Mouse (Mus musculus) mature B cell (primary cell): Measurements from ENCODE around the gene Dpm1.

Source experiments
- in situ Hi-C: fragments of 300-500 bp; cut with MboI; formaldehyde crosslinking; loops from 2 replicates; pipeline ENCODE4 v1.14.3; 2019

The Dpm1 gene

DNA sequence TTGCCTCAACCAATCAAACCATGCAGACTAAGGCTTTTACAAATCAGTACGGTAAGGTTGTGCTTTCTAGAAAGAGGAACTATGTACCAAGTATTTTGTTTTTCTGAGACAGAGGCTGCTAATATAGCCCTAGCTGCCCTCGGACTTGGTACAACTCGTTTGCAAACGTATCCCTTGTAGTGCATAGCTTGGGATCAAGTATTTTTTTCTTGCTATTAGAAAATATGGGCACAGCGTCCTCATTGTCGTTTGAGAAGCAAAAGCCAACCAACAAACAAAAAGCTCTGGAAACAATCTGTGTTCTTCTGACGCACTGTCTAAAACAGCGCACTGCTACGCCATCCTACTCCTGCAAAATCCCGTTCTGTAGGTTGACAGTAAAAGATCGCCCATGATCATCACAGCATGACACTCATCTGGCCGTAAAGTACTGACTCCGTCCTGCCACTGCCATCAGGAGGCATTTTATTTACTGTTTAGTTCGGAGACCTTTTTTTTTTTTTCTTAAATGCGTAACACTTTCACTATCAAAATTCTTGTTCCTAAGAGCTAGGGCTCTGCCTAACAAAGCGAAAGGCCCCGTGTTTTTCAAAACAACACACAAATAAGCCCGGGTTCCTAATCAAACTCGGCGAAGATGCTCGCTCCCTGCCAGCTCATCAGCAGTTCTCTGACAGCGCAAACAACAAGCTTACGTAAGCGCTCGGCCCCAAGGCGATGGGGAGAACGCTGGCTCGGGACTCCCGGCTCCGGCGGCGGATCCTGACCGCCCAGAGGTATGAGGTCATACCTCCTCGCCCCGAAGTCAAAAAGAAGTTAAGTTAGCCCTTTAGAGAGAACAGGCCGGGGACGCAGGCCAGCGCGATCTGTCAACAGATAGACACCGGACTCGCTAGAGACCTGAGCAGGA is 1.0 kb downstream of the Dpm1 start:
- in situ Hi-C loops: no loop called here

DNA sequence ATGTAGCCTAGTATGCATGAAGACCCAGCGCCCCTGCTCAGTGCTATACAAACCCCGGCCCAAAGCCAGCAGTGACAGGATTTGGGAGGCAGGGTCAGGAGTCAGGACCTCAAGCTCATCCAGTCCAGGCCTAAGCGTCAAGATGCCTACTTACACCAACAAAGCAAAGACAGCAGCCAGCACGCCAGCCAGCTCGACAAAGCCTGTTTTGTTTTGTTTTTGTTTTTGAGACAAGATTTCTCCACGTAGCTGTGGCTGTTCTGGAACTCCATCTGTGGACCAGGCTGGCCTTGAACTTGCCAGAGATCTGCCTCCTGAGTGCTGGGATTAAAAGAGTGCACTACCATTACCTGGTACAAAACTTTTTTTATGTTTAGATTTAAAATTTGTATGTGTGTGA is 7.1 kb downstream of the Dpm1 start:
- in situ Hi-C loops: no loop called here

DNA sequence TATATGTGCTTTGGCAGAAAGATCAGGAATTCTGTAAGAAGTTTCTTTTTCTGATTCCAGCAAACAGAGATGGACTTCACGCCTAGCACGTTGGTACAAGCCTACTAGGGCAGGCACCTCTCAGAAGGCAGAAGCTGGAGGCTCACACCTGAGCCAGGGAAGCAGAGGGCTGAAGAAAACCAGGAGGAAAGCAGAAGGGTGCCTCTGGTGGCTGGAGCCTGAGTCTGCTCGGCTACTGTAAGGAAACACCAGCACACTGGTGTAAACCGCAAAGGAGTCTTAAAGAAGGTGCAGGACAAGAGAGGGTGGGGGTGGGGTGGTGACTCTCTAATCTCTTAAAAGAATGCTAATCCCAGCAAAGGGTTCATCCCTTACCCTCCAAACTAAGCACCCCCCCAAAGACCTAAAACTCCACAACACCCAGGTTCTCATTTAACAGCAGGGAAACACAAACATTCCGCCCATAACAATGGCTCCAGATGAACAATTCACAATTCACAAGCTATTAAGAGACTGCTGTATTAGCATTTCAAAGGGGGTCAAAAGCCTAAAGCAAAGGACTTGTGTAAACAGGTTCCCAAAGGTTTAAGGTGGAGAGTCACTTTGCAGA is 16.5 kb downstream of the Dpm1 start:
- in situ Hi-C loops: no loop called here

DNA sequence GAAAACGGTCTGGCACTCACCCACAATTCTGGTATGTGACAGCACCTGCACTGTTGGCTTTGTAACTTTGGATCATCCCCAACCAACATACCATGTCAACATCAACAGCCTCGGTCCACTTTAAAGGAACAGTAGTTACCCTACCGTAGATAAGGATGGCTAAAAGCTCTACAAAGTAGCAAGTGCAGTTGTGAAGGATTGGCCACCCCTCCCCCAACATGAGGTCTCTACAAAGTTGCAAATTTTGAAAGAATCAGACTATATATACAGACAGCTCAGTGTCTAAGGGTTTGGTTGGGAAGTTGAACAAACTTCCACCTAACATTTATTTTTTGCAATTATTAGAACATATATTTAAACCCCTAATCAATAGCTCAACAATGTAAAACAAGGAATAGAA is 22.5 kb downstream of the Dpm1 start:
- in situ Hi-C loops: loop anchor here (10.0 kb wide), 1 partner anchor 93 kb away; no protein-coding TSS in a partner anchor

DNA sequence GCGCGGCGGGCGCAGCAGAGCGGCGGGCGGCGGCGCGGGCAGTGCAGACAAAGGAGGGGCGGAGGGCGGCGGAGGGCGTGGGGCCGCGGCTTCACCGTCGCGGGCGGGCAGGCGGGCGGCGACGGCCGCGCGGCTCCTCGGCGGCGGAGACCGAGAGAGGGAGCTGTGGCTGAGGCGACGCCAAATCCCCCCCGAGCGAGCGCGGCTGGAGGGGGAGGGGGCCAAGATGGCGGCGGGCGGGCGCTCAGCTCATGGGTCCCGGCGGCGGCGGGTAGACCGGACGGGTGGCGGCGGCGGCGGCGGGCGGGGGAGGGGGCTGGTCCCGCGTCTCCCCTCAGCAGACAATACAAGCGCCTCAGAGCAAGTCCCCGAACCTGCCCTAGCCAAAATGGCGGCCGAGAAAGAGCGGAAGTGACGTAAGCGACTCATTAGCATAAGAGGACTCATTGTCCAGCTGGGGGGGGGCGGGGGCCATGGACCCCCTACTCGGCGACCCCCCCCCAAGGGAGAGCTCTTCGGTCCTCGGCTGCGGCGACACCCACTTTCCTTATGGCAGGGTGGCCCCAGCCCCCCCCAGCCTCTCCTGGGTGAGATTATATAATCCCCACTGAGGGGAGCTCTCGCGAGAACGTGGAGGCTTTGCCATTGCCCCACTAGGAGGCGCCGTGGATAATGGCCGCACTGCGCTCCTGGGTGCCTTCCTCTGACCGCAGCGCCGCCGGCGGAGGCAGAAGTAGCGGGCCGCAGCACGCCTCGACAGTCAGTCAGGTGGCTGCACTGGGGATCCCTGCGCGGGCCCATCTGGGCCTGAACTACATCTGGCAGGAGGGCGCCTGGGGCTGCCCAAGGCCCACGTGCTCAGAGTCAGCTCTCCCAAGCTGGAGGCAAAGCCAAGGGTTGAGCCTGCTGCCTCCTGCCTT is 23.4 kb downstream of the Dpm1 start, which contains the start of gene Adnp:
Gene Adnp, minus strand, starts transcription at position 388 of the 920 bp plus-strand sequence.
- in situ Hi-C loops: loop anchor here (10.0 kb wide), 1 partner anchor 92 kb away; no protein-coding TSS in a partner anchor

DNA sequence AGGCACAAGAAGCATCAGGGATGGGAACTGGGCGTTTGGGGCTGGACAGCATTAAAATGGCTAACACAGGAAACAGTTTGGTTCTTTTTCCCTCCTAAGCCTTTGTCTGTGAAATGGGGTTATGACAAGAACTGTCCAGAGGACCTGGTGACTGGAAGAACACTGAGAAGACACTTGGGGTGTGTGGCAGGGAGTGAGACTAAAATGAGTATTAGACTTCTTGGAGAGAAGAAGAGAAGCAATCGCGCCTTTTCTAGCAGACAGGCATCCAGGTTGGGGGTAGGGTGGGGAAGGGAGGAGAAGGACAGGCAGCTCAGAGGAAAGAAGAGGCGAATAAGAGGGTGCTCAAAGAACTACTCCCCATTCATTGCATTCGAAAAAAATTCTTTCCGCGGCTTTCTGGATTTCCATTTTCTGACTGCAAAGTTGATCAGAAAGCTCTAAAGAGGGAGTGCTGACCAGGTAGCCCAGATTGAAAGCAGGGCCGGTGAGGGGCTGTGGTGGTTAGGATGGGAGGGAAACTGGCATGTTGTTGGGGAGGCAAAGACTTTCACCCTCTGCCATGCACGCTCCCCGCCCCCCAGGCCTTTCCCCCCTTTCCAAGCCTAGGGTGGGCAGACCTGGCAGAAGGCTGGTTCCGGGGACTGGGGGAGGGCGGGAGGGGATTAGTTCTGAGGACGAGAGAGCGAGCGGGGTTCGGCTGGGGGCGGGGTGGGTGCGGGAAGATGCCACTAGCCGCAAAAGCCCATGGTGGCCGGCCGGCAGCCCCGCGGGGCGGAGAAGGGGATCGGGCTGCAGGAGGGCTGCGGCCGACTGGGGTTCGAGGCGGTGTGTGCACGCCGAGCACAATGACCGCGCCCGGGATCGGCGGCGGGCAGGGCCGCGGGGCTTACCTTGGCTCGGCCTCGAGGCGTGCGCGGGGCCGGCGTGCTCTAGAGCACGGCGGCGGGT is 24.4 kb downstream of the Dpm1 start:
- in situ Hi-C loops: loop anchor here (10.0 kb wide), 1 partner anchor 91 kb away; no protein-coding TSS in a partner anchor

DNA sequence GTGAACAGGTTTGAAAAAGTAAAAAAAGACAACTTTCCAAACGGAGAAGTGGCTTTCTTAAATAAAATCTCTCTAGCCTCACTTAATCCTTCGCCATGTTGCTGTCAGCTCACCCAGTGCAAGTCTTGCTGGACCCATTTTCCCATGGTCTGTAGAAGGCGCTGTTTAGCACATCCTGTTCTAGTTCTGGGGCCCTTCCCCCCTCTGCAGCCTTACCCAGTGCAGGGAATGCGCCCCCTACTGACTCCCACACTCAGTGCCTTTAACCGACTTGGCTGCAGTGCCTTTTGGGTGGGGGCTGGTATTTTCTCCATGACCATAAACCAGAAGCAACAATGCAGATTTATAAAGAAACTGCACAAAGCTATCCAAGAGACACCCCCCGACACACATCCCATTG is 25.1 kb downstream of the Dpm1 start:
- in situ Hi-C loops: loop anchor here (10.0 kb wide), 1 partner anchor 90 kb away; no protein-coding TSS in a partner anchor

DNA sequence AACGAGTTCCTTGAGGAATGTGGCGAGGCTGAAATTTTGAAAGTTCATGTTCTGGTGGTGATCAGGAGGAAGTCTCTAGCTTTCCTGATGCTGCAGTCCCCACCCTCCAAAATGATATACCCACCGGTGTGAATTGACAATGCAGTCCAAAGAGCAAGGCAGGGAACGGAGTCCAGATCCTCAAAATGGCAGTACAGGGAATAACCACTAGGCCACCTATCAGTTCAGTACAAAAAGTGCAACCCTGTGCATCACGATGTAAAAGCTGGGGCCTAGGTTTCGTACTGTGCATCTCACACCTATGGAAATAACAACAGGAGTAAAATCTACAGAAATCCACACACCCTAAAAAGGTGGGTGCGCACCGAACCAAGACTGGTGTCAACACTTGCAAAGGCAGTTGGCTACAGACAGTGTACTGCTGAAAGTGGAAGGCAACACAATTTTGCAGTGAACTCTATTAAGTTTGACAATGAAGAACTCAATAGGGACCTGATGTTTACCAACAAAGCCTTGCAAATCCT is 25.9 kb downstream of the Dpm1 start:
- in situ Hi-C loops: loop anchor here (10.0 kb wide), 1 partner anchor 90 kb away; no protein-coding TSS in a partner anchor

DNA sequence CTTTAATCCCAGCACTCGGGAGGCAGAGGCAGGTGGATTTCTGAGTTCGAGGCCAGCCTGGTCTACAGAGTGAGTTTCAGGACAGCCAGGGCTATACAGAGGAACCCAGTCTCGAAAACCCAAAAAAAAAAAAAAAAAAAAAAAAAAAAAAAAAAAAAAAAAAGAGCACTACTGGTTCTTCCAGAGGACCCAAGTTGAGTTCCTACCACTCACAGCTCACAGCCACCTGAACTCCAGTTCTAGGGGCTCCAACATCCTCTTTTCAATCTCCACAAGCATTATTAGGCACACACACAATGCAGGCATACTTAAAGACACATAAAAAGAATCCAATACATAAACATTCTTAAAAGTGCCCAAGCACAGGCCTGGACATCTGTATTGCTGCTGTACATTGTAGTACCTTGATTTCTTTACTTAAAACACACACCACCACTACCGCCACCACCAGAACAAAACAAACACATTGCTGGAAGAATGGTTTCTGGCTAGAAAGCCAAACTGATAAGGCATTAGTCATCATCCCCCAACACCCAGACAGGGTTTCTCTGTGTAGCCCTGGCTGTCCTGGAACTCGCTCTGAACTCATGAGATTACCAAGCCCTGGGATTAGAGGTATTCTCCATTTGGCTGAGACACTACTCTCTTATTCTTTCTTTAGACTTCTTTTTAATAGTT is 30.2 kb downstream of the Dpm1 start:
- in situ Hi-C loops: loop anchor here (10.0 kb wide), 1 partner anchor 85 kb away; no protein-coding TSS in a partner anchor

DNA sequence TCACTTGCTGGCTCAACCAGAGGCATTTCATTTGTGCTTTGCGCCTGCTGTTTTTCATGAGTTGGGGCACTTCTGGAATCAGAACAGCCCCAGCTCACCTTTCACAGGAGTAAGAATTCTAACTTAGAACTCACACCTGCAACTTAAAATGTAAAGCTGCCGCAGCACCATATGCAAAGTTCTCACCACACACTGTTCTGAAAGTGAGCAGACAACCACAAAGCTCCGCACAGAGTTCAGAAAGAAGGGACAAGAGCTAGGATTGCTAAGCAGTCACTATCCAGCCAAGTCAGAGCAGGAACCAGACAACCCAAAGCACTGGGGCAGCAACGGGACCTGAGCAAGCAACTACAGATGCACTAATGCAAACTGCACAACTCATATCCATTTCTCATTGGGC is 30.9 kb downstream of the Dpm1 start:
- in situ Hi-C loops: no loop called here

DNA sequence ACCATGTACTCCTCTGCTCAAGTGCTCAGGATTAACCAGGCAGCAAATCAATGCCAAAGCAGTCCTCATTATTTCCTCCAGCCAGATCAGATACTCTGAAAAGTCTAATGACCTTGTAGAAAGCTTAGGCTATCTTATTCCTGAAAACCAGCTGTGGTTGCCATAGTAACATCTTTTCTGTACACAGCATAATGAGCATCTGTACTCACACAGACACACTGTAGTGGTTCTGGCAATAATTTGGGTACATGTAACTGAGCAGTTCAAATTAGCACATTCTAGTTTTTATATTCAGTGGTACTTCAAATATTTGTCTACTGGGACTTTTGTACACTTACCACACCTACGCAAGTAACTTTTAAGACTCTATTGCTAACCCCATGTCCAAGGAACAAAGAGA is 32.0 kb downstream of the Dpm1 start:
- in situ Hi-C loops: no loop called here

DNA sequence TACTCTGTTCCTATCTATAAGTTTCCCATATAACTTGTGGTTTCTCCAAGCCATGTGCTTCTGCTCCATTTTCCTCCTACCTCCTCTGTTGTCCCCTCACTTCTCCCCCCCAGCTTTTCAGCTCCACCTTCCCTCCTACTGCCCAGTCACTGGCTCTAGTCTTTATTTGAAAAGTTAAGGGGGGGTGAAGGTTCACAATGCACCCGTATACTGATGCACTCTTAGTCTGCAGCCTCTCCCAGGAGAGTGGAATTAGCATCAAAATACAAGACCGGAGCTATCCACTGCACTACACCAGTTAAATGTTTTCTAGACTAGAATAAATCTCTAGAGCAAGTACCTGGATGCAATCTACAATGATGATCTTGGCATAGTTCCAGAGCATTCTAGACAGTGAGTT is 34.7 kb downstream of the Dpm1 start:
- in situ Hi-C loops: no loop called here

DNA sequence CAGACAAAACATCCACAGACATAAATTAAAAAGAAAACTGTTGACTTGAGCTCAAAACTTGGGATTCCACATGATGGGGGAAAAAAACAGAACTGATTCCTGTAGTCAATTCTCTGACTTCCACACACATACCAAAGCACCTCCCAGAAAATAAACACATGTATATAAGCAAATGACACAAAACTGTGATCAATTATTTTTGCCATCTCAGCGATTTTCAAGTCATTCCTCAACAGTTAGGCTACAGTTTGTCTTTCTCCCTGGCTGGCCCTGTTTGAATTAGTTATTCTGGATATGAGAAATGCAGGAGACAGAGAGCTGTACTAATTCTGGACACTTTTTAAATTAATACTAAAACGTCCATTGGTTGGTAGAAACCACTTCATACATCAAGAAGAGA is 36.7 kb downstream of the Dpm1 start:
- in situ Hi-C loops: no loop called here

DNA sequence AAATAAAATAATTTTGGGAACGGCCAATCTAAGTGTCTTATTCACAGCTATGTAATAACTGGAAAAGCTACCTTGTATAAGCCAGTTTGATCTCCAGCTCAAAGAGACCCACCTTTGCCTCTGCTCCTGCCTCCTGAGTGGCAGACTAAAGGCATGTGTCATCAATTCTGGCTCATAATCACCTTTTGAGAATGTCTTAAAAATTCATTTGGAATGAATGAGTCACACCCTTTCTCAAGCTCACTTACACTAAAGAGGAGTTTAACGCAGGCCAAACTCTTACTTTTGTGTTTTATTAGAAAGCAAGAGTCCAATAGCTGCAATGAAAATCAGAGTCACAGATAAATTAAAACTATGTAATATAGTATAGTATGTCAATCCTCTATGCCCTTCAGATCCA is 38.5 kb downstream of the Dpm1 start:
- in situ Hi-C loops: no loop called here

DNA sequence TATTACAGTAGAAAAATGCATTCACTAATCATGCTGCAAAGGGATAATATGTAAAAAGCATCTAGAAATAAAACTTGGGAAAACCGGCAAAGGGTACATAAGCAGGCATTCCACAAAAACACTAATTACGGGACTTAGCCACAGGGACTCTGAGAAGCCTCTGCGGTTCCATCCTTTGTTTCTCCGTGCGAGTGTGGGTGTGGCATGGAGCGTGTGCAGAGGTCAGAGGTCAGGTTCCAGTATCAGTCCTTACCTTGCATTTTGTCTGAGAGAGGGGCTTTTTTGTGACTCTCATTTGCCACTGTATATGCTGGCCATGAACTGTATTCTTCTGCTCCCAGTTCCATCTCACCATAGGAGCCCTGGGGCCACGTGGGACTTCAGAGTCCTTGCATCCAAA is 54.4 kb downstream of the Dpm1 start:
- in situ Hi-C loops: no loop called here

DNA sequence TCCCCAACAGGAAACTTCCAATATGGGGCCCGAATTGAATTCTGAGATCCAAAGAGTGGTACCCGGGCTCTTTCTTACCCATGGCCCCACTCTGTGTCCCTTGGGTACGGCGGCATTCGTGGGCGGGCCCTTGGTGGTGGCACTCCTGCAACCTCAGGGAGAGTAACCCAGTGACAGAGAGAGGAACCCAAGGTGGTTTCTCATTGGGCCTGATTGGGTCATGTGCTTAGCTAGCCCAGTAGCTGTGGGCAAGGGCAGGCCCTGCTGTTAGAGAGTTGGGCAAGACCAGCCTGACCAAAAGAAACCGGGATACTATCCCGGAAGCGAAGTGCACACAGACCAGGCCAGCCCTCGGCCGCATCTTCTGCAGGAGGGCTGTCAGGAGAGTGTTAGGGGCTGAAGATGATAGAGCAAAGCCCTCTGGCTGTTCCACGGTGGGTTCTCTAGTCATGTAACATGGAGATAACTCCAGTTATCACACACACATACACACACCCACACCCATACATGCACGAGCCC is 60.2 kb downstream of the Dpm1 start:
- in situ Hi-C loops: no loop called here

DNA sequence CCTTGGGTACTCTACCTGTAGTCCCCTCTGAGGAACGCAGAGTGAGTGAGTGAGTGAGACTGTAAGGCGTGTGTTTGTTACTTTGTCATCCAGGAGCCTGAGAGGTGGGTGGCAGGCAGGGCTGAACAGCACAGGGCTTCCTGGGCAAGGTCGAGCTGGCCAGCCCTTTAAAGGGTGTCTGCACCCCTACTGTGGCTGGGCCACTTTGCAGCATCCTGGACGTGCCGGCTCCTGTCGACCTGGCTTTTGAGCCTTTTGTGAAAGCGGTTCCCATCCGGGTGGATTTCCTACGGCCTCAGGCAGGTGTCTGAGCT is 60.6 kb downstream of the Dpm1 start:
- in situ Hi-C loops: no loop called here

DNA sequence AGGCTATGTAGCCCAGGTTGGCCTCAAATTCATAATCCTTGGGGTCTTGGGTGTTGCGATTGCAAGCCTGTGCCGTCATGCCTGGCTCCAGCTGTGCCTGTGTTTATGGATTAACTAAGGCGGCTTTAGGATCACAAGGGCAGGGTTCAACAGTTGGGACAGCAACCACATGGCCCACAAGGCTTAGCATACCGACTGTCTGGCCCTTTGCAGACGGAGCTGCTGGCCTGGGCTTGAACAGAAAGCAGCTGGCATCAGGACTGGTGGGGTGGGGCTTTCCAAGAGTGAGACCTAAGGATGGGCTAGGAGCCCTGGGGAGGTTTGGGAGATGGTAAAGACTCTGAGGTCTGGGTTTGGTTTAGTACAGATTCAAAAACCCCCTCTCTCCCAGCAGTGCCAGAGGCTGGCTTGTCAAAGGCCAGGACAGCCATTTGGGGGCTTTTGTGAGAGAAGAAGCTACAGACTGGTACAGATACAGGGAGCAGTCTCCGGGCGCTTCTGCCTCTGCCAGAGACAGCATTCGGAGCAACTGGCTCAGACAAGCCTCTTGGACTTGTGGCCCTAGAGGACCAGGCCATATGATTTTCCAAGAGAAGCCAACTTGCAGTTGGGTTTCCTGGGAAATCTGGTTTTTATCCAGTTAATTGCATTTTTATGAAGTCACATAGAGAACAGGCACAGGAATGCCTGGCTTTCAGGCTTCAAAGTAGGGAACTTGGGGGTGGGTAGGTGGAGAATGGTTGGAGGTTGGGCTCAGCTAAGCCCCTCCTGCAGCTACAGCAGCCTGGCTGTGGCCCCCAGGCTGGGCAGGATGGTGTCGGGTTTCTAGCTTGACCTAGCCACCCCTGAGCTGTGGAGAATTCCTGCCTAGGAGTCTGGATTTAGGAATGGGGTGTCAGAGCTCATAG is 61.2 kb downstream of the Dpm1 start:
- in situ Hi-C loops: no loop called here

DNA sequence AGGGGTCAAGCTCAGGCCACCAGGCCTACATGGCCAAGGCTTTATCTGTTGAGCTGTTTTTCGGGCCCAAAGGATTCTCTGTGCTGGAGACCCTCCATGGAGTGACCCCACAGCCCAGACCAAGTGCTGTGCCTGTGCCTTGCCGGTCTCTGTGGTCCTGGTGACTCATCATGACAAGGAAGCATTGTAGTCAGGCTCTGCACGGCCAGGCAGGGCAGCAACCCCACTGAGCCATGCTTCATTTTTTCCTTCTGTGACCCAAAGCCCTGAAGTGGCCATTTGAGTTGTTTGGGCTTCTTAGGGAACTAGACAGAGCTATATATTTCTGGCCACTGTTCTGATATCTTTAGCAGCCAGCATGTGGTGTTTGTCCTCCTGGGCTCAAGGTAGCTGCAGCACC is 62.6 kb downstream of the Dpm1 start:
- in situ Hi-C loops: no loop called here
